Mouse (Mus musculus) intestine, embryonic 14.5 days (tissue): ENCODE measurements around the gene Eif4a1. TPM values are rescaled to one million over a fixed set of nuclear protein-coding genes. Genes with fewer than 3 reads are reported as not detected.

Experiments used
- ATAC-seq: fragments of 200-750 bp; cut with Nextera tagmentation; replicated peaks from 2 replicates; pipeline ENCODE4 v1.8.0; 2017; ENCODE audit warnings: low read depth, moderate number of reproducible peaks, moderate TSS enrichment, moderate library complexity; ENCODE audit not compliant: low FRiP score, low TSS enrichment
- DNase-seq: peaks from one replicate; pipeline ENCODE4 v3.0.0-alpha.2; 2018; ENCODE audit warnings: low spot score
- H3K27ac ChIP-seq: fragments of 300-500 bp; sonication (generic); 2 replicates; pipeline ENCODE4 v1.5.1; 2014; ENCODE audit warnings: low read depth, mild to moderate bottlenecking, control low read depth
- H3K27me3 ChIP-seq: fragments of 300-500 bp; sonication (generic); replicated peaks from 2 replicates; pipeline ENCODE4 v1.6.1; 2014; ENCODE audit warnings: low read length, control low read depth; ENCODE audit not compliant: control insufficient read depth, insufficient read depth
- H3K36me3 ChIP-seq: fragments of 300-500 bp; sonication (generic); 2 replicates; pipeline ENCODE4 v1.6.1; 2014; ENCODE audit warnings: low read length, control low read depth; ENCODE audit not compliant: control insufficient read depth, insufficient read depth
- H3K4me1 ChIP-seq: fragments of 300-500 bp; sonication (generic); replicated peaks from 2 replicates; pipeline ENCODE4 v1.6.1; 2014; ENCODE audit warnings: low read length, control low read depth, mixed read lengths; ENCODE audit not compliant: control insufficient read depth, insufficient read depth
- H3K4me2 ChIP-seq: fragments of 300-500 bp; sonication (generic); 2 replicates; pipeline ENCODE4 v1.6.1; 2014; ENCODE audit warnings: low read length
- H3K4me3 ChIP-seq: fragments of 300-500 bp; sonication (generic); 2 replicates; pipeline ENCODE4 v1.5.1; 2014; ENCODE audit warnings: low read depth, low read length, control low read depth, mixed read lengths
- H3K9ac ChIP-seq: fragments of 300-500 bp; sonication (generic); 2 replicates; pipeline ENCODE4 v1.6.1; 2014; ENCODE audit warnings: mild to moderate bottlenecking, low read length
- H3K9me3 ChIP-seq: fragments of 300-500 bp; sonication (generic); 2 replicates; pipeline ENCODE4 v1.6.1; 2016; ENCODE audit warnings: low read length, control low read depth; ENCODE audit not compliant: control insufficient read depth
- WGBS: fragments of 180-500 bp; shearing (Covaris S2); extraction: QIAGEN DNeasy Blood & Tissue Kit; methylation state at CpG from one replicate; pipeline ENCODE4 v1.1.7; 2014; 5-methylcytosine and 5-hydroxymethylcytosine counted together
- polyA plus RNA-seq: library from polyadenylated mRNA; unstranded; fragments of >200 nt; fragmentation: Nextera tagmentation; extraction: Ambion mirVana; gene quantifications from 2 replicates; pipeline ENCODE4 v1.2.1, GENCODE M21; 2014

Gene Eif4a1
- polyA plus RNA-seq, 1 experiment from 2014 or later, result 645 TPM

- Histone ChIP-seq H3K4me1 (peaks cover 12% of the 10 kb centered on the region), H3K36me3 (peaks cover 67% of the 10 kb centered on the region), H3K4me2 (peak overlapping the region; percentile 59), H3K27ac (peak overlapping the region; percentile 97), H3K27me3 (no peaks in the 10 kb centered on the region), H3K4me3 (peak overlapping the region; percentile 65), H3K9ac (peak overlapping the region; percentile 54), H3K9me3 (no peaks in the 10 kb centered on the region)
- DNase-seq (no peak), ATAC-seq (peak; percentile 1; the same call in 1 of the 2 replicates)
- WGBS, result 68% methylated on average over 13 of the region's 13 CpGs
These were observed 9.1 kb downstream of the Eif4a1 start for GRCm38 (mm10) chr11:69662967-69663671.

- Histone ChIP-seq H3K9ac (peak within 1 kb of the TSS; percentile 54), H3K9me3 (no peaks in the 10 kb centered on the region), H3K4me3 (peak within 1 kb of the TSS; percentile 65), H3K36me3 (peaks cover 67% of the 10 kb centered on the region), H3K27me3 (no peaks in the 10 kb centered on the region), H3K4me2 (peak within 1 kb of the TSS; percentile 59), H3K27ac (peak within 1 kb of the TSS; percentile 97), H3K4me1 (peaks cover 12% of the 10 kb centered on the region)
- ATAC-seq, result peak; percentile 90
- DNase-seq, result peak; percentile 98
- under 1% methylated on average over 48 of the region's 48 CpGs for WGBS
These were observed 9.8 kb downstream of the Eif4a1 start, which contains the start of gene Mpdu1 for GRCm38 (mm10) chr11:69662213-69662966. Mpdu1 (minus strand) TSS chr11:69662642.

GRCm38 (mm10) chr11:69661221-69661881, 10.9 kb downstream of the Eif4a1 start:
- peaks cover 12% of the 10 kb centered on the region for H3K4me1 ChIP-seq
- peak overlapping the region; percentile 97 for H3K27ac ChIP-seq
- H3K36me3 ChIP-seq, result peaks cover 68% of the 10 kb centered on the region
- peak overlapping the region; percentile 59 for H3K4me2 ChIP-seq
- no peak for DNase-seq
- H3K27me3 ChIP-seq, result no peaks in the 10 kb centered on the region
- H3K9me3 ChIP-seq, result no peaks in the 10 kb centered on the region
- peak overlapping the region; percentile 65 for H3K4me3 ChIP-seq
- 80% methylated on average over 3 of the region's 3 CpGs for WGBS
- no peak for ATAC-seq
- H3K9ac ChIP-seq, result peak overlapping the region; percentile 54

- Histone ChIP-seq H3K27me3 (no peaks in the 10 kb centered on the region), H3K27ac (no peak overlapping the region), H3K4me3 (no peak overlapping the region), H3K4me2 (no peak overlapping the region), H3K4me1 (peaks cover 11% of the 10 kb centered on the region), H3K9me3 (no peaks in the 10 kb centered on the region), H3K9ac (no peak overlapping the region), H3K36me3 (peaks cover 63% of the 10 kb centered on the region)
- DNase-seq, result peak; percentile 61
- WGBS, result 81% methylated on average over 15 of the region's 15 CpGs
- no peak for ATAC-seq
These were observed 14.8 kb downstream of the Eif4a1 start for GRCm38 (mm10) chr11:69657462-69657881.

- Histone ChIP-seq H3K9ac (no peak overlapping the region), H3K36me3 (peaks cover 69% of the 10 kb centered on the region), H3K4me2 (no peak overlapping the region), H3K9me3 (no peaks in the 10 kb centered on the region), H3K4me3 (no peak overlapping the region), H3K27ac (no peak overlapping the region), H3K27me3 (no peaks in the 10 kb centered on the region), H3K4me1 (peaks cover 11% of the 10 kb centered on the region)
- WGBS, result 76% methylated on average over 10 of the region's 10 CpGs
- DNase-seq (peak; percentile 79), ATAC-seq (no peak)
These were observed 15.4 kb downstream of the Eif4a1 start for GRCm38 (mm10) chr11:69656617-69657461.

- Histone ChIP-seq H3K36me3 (peaks cover 77% of the 10 kb centered on the region), H3K4me2 (no peak overlapping the region)
These were observed 16.2 kb downstream of the Eif4a1 start for GRCm38 (mm10) chr11:69656065-69656455.

GRCm38 (mm10) chr11:69655264-69656064, 16.8 kb downstream of the Eif4a1 start, which contains the start of gene Sox15:
Sox15 (plus strand) TSS chr11:69655314.
- H3K27me3 ChIP-seq, result no peaks in the 10 kb centered on the region
- peaks cover 6% of the 10 kb centered on the region; the same call in 1 of the 2 replicates for H3K4me1 ChIP-seq
- no peak within 1 kb of the TSS for H3K4me2 ChIP-seq
- H3K36me3 ChIP-seq, result peaks cover 83% of the 10 kb centered on the region
- WGBS, result 24% methylated on average over 34 of the region's 34 CpGs
- no peak within 1 kb of the TSS for H3K9ac ChIP-seq
- no peak within 1 kb of the TSS for H3K4me3 ChIP-seq
- ATAC-seq (peak; percentile 71), DNase-seq (peak; percentile 86)
- H3K27ac ChIP-seq, result peak within 1 kb of the TSS; percentile 22; the same call in 1 of the 2 replicates
- H3K9me3 ChIP-seq, result no peaks in the 10 kb centered on the region

More at GRCm38 (mm10) chr11:69656065-69656455, 16.2 kb downstream of the Eif4a1 start:
- Histone ChIP-seq H3K9ac (no peak overlapping the region), H3K4me3 (no peak overlapping the region), H3K27me3 (no peaks in the 10 kb centered on the region), H3K9me3 (no peaks in the 10 kb centered on the region), H3K4me1 (peaks cover 6% of the 10 kb centered on the region; the same call in 1 of the 2 replicates), H3K27ac (no peak overlapping the region)
- WGBS, result 79% methylated on average over 5 of the region's 5 CpGs
- DNase-seq (no peak), ATAC-seq (no peak)
